Mouse (Mus musculus): ENCODE measurements at regions not wholly inside any gene's neighbourhood (a gene's known extent, or its start where the extent isn't known, plus 50 kb on each side); places are given as distances from the start of the nearest gene placed in this dataset.

- Histone ChIP-seq H3K27ac (ENCODE audit: insufficient read depth, low read length) (no peak overlapping the region), H3K4me1 (ENCODE audit: control insufficient read depth, insufficient read depth, low read length) (no peaks in the 10 kb centered on the region), H3K27me3 (ENCODE audit: control insufficient read depth, insufficient read depth, low read length) (no peaks in the 10 kb centered on the region), H3K4me3 (replicated peaks; ENCODE audit: insufficient read depth, low read depth, low read length) (no peak overlapping the region)
- 100% methylated on average over 1 of the region's 1 CpGs for WGBS
- DNase-seq, result no peak
- TF ChIP-seq POLR2A (IDR thresholded peaks at IDR 0.05; ENCODE audit: borderline replicate concordance, insufficient read depth, low read length), result no peak
- no peak for TF ChIP-seq CTCF (IDR thresholded peaks at IDR 0.05; ENCODE audit: borderline replicate concordance, insufficient read depth, low read depth, low read length)
Observed at GRCm38 (mm10) chr3:133645604-133646003, 100.7 kb upstream of the Tet2 start.

GRCm38 (mm10) chr3:133646449-133647059 lies 101.6 kb upstream of the Tet2 start:
- Histone ChIP-seq H3K27ac (ENCODE audit: insufficient read depth, low read length) (no peak overlapping the region), H3K4me3 (replicated peaks; ENCODE audit: insufficient read depth, low read depth, low read length) (no peak overlapping the region), H3K27me3 (ENCODE audit: control insufficient read depth, insufficient read depth, low read length) (no peaks in the 10 kb centered on the region), H3K4me1 (ENCODE audit: control insufficient read depth, insufficient read depth, low read length) (no peaks in the 10 kb centered on the region)
- no peak for DNase-seq
- no peak for TF ChIP-seq CTCF (IDR thresholded peaks at IDR 0.05; ENCODE audit: borderline replicate concordance, insufficient read depth, low read depth, low read length)
- WGBS, result 42% methylated on average over 7 of the region's 7 CpGs

- TF ChIP-seq POLR2A (IDR thresholded peaks at IDR 0.05; ENCODE audit: borderline replicate concordance, insufficient read depth, low read length) (no peak), CTCF (IDR thresholded peaks at IDR 0.05; ENCODE audit: borderline replicate concordance, insufficient read depth, low read depth, low read length) (no peak)
- H3K4me3 ChIP-seq (replicated peaks; ENCODE audit: insufficient read depth, low read depth, low read length), result no peak overlapping the region
- no peaks in the 10 kb centered on the region for H3K4me1 ChIP-seq (ENCODE audit: control insufficient read depth, insufficient read depth, low read length)
- H3K27ac ChIP-seq (ENCODE audit: insufficient read depth, low read length), result no peak overlapping the region
- no peak for DNase-seq
- no peaks in the 10 kb centered on the region for H3K27me3 ChIP-seq (ENCODE audit: control insufficient read depth, insufficient read depth, low read length)
Observed at GRCm38 (mm10) chr3:133650025-133650424, 105.1 kb upstream of the Tet2 start.

- no peak for DNase-seq
- TF ChIP-seq CTCF (IDR thresholded peaks at IDR 0.05; ENCODE audit: borderline replicate concordance, insufficient read depth, low read depth, low read length) (no peak), POLR2A (IDR thresholded peaks at IDR 0.05; ENCODE audit: borderline replicate concordance, insufficient read depth, low read length) (no peak)
- H3K4me3 ChIP-seq (replicated peaks; ENCODE audit: insufficient read depth, low read depth, low read length), result no peak overlapping the region
- 57% methylated on average over 4 of the region's 4 CpGs for WGBS
- H3K27ac ChIP-seq (ENCODE audit: insufficient read depth, low read length), result no peak overlapping the region
- H3K4me1 ChIP-seq (ENCODE audit: control insufficient read depth, insufficient read depth, low read length), result no peaks in the 10 kb centered on the region
- H3K27me3 ChIP-seq (ENCODE audit: control insufficient read depth, insufficient read depth, low read length), result no peaks in the 10 kb centered on the region
Observed at GRCm38 (mm10) chr3:133651996-133652395, 107.1 kb upstream of the Tet2 start.

GRCm38 (mm10) chr3:133659759-133660158 lies 114.8 kb upstream of the Tet2 start:
- TF ChIP-seq POLR2A (IDR thresholded peaks at IDR 0.05; ENCODE audit: borderline replicate concordance, insufficient read depth, low read length), result no peak
- no peak for TF ChIP-seq CTCF (IDR thresholded peaks at IDR 0.05; ENCODE audit: borderline replicate concordance, insufficient read depth, low read depth, low read length)
- Histone ChIP-seq H3K4me1 (ENCODE audit: control insufficient read depth, insufficient read depth, low read length) (no peaks in the 10 kb centered on the region), H3K27ac (ENCODE audit: insufficient read depth, low read length) (no peak overlapping the region), H3K27me3 (ENCODE audit: control insufficient read depth, insufficient read depth, low read length) (no peaks in the 10 kb centered on the region), H3K4me3 (replicated peaks; ENCODE audit: insufficient read depth, low read depth, low read length) (no peak overlapping the region)
- DNase-seq, result no peak
- 86% methylated on average over 8 of the region's 8 CpGs for WGBS

GRCm38 (mm10) chr3:133661303-133661702 lies 116.4 kb upstream of the Tet2 start:
- Histone ChIP-seq H3K27me3 (ENCODE audit: control insufficient read depth, insufficient read depth, low read length) (no peaks in the 10 kb centered on the region), H3K4me3 (replicated peaks; ENCODE audit: insufficient read depth, low read depth, low read length) (no peak overlapping the region), H3K4me1 (ENCODE audit: control insufficient read depth, insufficient read depth, low read length) (no peaks in the 10 kb centered on the region), H3K27ac (ENCODE audit: insufficient read depth, low read length) (no peak overlapping the region)
- 86% methylated on average over 3 of the region's 3 CpGs for WGBS
- TF ChIP-seq POLR2A (IDR thresholded peaks at IDR 0.05; ENCODE audit: borderline replicate concordance, insufficient read depth, low read length) (no peak), CTCF (IDR thresholded peaks at IDR 0.05; ENCODE audit: borderline replicate concordance, insufficient read depth, low read depth, low read length) (no peak)
- no peak for DNase-seq

GRCm38 (mm10) chr3:133664914-133665313 lies 120.0 kb upstream of the Tet2 start:
- WGBS, result 78% methylated on average over 3 of the region's 3 CpGs
- no peak overlapping the region for H3K27ac ChIP-seq (ENCODE audit: insufficient read depth, low read length)
- no peak overlapping the region for H3K4me3 ChIP-seq (replicated peaks; ENCODE audit: insufficient read depth, low read depth, low read length)
- TF ChIP-seq POLR2A (IDR thresholded peaks at IDR 0.05; ENCODE audit: borderline replicate concordance, insufficient read depth, low read length) (no peak), CTCF (IDR thresholded peaks at IDR 0.05; ENCODE audit: borderline replicate concordance, insufficient read depth, low read depth, low read length) (no peak)
- H3K4me1 ChIP-seq (ENCODE audit: control insufficient read depth, insufficient read depth, low read length), result no peaks in the 10 kb centered on the region
- no peak for DNase-seq
- no peaks in the 10 kb centered on the region for H3K27me3 ChIP-seq (ENCODE audit: control insufficient read depth, insufficient read depth, low read length)

GRCm38 (mm10) chr3:133665425-133666317 lies 120.7 kb upstream of the Tet2 start:
- Histone ChIP-seq H3K4me1 (ENCODE audit: control insufficient read depth, insufficient read depth, low read length) (no peaks in the 10 kb centered on the region), H3K27ac (ENCODE audit: insufficient read depth, low read length) (no peak overlapping the region), H3K4me3 (replicated peaks; ENCODE audit: insufficient read depth, low read depth, low read length) (no peak overlapping the region), H3K27me3 (ENCODE audit: control insufficient read depth, insufficient read depth, low read length) (no peaks in the 10 kb centered on the region)
- 91% methylated on average over 6 of the region's 6 CpGs for WGBS
- TF ChIP-seq CTCF (IDR thresholded peaks at IDR 0.05; ENCODE audit: borderline replicate concordance, insufficient read depth, low read depth, low read length), result no peak
- no peak for TF ChIP-seq POLR2A (IDR thresholded peaks at IDR 0.05; ENCODE audit: borderline replicate concordance, insufficient read depth, low read length)
- DNase-seq, result no peak
